Mouse (Mus musculus) bone marrow macrophage, adult 2 months (primary cell): Measurements from ENCODE around the gene Tmcc1.

Experiments used
- CTCF ChIP-seq: IDR thresholded peaks from 2 replicates; pipeline ENCODE4 v1.5.1; 2012; ENCODE audit warnings: low read depth, mild to moderate bottlenecking, low read length, moderate library complexity
- POLR2A ChIP-seq: IDR thresholded peaks from 2 replicates; pipeline ENCODE4 v1.6.1; 2012; ENCODE audit warnings: mild to moderate bottlenecking, low read depth, low read length, borderline replicate concordance

GRCm38 (mm10) chr6:116072221-116072745, 121.0 kb downstream of the Tmcc1 start:
- no peak for TF ChIP-seq CTCF
- no peak for TF ChIP-seq POLR2A
